Mouse (Mus musculus) ovary, postnatal 14 days (tissue): ENCODE measurements around the gene Krtap19-3.

ENCODE experiments used
- DNase-seq: peaks from one replicate; pipeline ENCODE4 v3.0.0; 2022; ENCODE audit warnings: low spot score

The Krtap19-3 gene

DNA sequence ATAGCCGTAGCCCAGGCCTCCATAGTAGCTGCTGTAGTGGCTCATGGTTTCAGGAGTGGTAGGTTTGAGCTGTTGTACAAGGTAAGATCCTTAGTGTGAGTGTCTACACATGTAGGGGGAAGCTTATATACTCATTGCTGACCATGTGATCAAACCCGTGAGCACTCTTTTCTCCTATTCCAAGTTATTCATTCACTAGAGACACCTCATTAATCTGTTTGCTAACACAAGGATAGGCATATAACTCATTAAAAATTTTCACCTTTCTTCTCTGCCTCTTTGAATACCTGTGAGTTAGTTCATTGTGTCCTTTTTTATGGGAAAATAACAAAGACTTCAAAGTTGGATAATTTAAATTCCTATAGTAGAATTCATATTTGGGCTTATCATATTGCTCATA is at the start of gene Krtap19-3:
Gene Krtap19-3 (minus strand): TSS at position 101 of the 400 bp plus-strand sequence.
- DNase-seq: no peak

DNA sequence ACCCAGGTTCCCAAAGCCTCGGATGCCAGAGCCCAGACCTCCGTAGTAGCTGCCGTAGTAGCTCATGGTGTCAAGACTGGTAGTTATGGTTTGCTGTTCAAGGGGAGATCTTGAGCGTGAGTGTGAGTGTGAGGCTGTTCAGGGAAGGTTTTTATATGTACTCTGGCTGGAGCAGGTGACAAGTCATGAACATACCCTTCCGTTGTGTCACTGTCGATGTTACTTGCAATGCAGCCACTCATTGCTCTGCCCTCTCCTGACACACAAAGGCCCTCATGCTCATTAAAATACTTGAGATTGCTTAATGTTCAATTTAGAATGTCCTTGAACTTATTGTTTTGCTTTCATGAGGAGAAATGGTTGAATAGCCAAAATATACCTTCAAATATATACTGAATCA is 18.5 kb upstream of the Krtap19-3 start, which contains the start of gene Krtap19-5:
Gene Krtap19-5 (minus strand): TSS at position 101 of the 400 bp plus-strand sequence.
- no peak for DNase-seq

DNA sequence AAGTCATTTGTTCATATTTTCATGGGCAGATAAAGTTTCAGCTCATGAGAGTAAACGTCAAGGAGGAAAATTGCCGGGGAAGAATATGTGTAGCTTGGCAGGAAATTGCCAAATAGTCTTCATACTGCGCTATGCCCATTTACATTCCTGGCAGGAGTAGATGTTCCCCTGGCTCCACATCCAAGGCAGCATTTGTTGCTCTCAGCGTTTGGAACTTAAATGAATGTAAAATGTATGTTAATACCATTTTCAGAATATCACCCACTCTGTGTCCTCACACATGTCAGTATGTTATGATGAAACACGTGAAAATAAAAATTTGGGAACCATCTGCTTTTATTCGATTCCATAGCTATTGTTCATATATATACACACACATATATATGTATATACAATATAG is 9.0 kb upstream of the Krtap19-3 start:
- DNase-seq: no peak

DNA sequence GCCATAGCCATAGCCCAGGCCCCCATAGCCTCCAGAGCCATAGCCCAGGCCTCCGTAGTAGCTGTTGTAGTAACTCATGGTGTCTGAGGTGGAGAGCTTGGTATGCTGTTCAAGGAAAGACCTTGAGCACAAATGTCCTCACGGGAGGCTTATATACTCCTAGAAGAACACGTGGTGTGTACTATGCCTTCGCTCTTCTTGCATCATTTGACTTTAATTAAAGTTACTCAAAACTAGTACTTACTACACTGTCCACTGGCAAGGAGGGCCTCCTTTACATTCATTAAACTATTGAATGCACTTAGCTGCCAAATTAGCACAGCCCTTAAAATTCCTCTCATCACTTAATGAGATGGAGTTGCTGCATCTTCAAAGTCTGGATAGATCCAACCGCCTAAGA is 7.2 kb upstream of the Krtap19-3 start, which contains the start of gene Krtap19-4:
Gene Krtap19-4 (minus strand): TSS at position 101 of the 400 bp plus-strand sequence.
- no peak for DNase-seq

DNA sequence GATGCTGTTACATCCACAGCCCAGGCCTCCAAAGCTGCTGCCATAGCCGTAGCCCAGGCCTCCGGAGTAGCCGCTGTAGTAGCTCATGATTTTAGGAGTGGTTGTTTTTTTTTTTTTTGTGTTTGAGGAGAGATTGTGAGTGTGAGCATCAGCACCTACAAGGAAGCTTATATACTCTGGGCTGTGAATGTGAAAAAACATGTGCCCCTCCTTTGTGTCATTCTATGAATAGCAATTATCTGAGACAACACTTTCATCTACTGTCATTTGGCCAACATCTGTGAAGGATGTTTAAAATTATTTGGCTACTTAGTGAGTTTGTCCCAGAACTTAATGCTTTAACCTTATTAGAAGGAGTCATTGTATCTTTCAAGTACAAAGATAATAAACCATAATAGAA is 3.7 kb downstream of the Krtap19-3 start, which contains the start of gene Krtap19-2:
Gene Krtap19-2 (minus strand): TSS at position 101 of the 400 bp plus-strand sequence.
- DNase-seq: no peak

DNA sequence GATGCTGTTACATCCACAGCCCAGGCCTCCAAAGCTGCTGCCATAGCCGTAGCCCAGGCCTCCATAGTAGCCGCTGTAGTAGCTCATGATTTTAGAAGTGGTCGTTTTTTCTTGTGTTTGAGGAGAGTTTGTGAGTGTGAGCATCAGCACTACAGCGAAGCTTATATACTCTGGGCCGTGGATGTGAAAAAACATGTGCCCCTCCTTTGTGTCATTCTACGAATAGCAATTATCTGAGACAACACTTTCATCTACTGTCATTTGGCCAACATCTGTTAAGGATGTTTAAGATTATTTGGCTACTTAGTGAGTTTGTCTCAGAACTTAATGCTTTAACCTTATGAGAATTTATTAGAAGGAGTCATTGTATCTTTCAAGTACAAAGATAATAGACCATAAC is 8.5 kb downstream of the Krtap19-3 start, which contains the start of gene Krtap19-1:
Gene Krtap19-1 (minus strand): TSS at position 101 of the 400 bp plus-strand sequence.
- no peak for DNase-seq

DNA sequence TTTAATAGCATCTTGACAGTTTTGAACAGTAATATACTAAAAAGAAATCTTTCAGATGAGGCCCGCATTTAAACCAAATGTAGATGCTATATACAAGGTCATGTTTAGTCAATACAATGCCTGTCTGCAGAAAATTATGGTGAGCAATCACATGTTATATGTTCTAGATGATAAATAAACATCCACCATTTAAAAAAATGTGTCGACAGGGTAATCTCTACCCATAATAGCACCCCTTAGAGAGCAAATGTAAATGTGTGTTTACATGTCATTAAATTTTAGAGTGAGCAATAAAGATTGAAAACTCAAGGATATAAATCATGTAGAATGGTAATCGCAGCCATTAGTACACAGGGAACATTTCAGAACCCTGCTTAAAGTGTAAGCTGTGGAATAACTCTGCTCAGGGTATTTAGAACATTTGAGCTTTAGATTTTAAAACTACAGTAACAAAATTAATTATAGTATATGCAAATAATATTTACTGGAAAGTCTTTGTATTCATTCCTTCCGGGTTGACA is 12.9 kb downstream of the Krtap19-3 start:
- no peak for DNase-seq

DNA sequence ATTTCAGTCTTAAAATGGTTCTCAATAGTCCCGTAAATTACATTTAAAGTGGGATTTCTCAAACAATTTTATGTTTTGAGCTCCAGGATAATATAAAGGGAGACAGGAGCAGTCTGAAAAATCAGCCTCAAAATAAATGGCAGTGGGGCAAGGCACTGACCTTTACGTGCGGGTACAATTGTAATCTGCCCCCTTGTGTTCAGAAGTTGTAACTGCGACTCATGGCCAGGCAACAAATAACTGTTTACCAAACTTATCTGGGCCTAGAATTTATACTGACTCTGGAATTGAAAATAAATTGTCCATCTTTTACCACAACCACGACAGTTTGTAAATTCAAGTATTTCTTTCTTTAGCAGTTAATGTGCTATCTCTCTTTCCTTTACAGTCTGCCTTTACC is 26.4 kb downstream of the Krtap19-3 start:
- DNase-seq: no peak

DNA sequence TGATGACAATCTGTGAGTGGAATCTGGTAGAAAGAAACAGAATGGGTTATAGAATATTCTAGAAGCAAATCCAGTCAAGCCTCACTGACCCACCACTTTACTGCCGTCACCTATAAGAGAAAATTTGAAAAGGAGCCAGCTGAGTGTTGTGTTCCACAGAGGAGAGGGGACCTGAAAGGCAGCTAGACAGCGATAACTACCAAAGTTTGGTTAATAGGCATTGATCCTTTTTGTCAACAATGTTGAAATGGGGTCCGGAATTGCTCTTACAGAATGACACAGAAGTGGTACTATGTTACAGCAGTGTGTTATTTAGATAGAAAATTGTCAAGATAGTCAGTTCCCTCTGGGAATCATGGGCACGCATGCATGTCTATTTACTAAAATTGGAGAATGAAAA is 29.3 kb downstream of the Krtap19-3 start:
- no peak for DNase-seq

DNA sequence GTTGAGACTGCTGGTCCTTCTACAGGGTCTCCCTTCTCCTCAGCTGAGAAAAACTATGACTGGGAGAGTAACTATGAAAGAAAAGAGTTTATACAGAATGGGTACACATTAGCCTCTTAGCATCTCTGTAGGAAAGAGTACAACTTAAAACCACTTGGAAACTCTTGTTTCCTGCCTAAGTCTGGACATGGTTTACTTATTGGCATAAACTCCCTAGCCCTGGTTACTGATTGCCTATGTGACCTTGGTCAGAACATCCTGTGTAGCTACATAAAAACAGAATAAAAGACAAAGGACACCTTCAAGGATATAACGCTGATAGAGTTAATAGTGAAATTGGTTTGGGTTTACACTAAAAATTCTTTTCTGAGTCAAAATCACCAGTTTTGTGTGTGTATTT is 30.5 kb downstream of the Krtap19-3 start:
- no peak for DNase-seq
